Mouse (Mus musculus): ENCODE data around the gene St6galnac3.

DNA sequence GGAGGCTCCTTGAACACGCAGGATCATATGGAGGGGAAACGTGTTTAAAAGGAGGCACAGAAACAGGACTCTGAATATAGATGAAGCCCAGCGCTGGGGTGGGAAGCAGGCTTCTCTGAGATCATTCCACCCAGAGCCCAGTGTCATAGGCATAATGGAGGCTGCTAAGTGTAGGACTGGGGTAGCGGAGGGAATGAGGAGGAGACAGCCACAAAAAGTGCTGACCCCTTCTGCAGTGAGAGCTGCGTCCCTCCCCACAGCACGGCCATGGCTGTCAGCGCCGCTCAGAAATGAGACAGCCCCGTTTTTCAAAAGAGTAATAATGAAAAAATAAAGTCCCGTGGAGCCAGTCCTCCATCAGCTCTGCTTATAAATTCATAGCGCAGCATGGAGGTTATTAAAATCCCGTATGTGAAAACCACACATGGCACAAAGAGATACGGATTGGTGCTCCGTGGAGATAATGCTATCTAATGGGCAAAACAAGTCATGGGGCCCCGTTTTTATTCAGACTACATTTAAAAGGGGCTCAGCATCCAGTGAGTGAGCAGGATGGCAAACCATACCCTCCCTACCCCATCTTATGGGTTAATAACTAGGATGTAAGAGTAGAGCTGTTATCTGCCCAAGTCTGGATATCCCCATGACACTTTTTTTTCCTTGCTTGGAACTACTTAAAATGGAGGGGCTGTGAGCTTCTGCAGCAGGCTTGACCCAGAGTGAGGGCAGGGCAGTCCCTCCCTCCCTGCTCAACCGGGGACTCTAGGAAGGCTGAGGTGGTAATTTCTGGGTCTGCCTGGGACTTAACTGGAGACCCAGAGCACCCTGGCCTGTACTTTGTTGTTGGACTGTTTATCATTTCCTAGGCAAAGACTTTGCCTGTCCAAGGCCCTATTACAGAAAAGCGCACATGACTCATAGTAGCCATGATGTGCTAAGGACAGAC, 288.6 kb downstream of the St6galnac3 start:
- TF ChIP-seq POLR2A (IDR thresholded peaks at IDR 0.05; ENCODE audit: low read depth, low read length) (no peak), CTCF (IDR thresholded peaks at IDR 0.05; ENCODE audit: borderline replicate concordance, insufficient read depth, low read length) (no peak)

Measured in embryonic fibroblast, embryonic 13.5 days (primary cell).